Mouse (Mus musculus) heart, postnatal 0 days (tissue): Measurements from ENCODE around the gene Patj.

Experiments used
- CTCF ChIP-seq: IDR thresholded peaks from 2 replicates; pipeline ENCODE4 v1.5.1; 2016; ENCODE audit warnings: antibody characterized with exemption, control low read depth, low read depth
- EP300 ChIP-seq: IDR thresholded peaks from 2 replicates; pipeline ENCODE4 v1.6.1; 2016; ENCODE audit warnings: antibody characterized with exemption, low read depth

DNA sequence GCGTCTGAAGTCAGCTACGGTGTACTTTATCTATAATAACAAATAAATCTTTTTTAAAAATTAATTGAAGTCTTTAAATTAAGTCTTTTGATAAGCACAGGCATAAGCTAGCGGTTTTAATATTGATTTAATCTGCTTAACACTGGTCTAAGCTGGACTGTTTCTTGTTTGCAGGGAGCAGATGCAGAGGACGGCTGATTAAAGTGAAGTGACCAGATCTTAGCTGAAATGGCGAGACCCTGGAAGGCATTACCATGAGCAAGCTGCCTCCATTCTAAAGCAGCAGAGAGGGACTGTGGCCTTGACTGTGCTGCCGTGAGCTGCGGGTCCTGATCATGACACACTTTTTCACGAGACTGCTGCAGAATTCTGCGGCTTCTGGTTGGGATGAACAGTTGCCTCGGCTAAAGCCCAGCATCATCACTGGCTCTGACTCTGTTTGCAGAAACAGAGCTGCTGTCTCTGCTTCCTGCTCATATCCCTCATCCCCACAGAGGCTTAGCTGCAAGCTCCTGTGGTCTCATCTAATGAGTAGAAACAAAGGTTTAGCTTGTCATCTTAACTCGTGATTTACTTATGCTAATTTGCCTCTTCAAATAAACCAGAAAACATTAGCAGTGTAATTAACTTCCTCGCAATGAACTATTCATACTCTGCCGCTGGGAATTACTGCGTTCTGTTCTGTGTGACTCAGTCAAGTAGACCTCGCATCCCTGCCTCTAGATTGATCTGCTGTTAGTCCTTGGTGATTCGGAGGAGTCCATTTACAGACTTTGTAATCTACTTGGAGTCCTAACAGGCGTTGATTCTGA, 322.4 kb downstream of the Patj start:
- TF ChIP-seq CTCF (no peak), EP300 (no peak)
